Mouse (Mus musculus): ENCODE measurements around the gene Tmem51. TPM values are rescaled to one million over a fixed set of nuclear protein-coding genes. Genes with fewer than 3 reads are reported as not detected.

The Tmem51 gene
- polyA plus RNA-seq (2014; fragmentation: Illumina TruSeq; extraction: RNeasy Lipid Tissue Mini Kit (QIAGEN cat#74804); ENCODE audit: low read depth, low replicate concordance) = 89.6 TPM

DNA sequence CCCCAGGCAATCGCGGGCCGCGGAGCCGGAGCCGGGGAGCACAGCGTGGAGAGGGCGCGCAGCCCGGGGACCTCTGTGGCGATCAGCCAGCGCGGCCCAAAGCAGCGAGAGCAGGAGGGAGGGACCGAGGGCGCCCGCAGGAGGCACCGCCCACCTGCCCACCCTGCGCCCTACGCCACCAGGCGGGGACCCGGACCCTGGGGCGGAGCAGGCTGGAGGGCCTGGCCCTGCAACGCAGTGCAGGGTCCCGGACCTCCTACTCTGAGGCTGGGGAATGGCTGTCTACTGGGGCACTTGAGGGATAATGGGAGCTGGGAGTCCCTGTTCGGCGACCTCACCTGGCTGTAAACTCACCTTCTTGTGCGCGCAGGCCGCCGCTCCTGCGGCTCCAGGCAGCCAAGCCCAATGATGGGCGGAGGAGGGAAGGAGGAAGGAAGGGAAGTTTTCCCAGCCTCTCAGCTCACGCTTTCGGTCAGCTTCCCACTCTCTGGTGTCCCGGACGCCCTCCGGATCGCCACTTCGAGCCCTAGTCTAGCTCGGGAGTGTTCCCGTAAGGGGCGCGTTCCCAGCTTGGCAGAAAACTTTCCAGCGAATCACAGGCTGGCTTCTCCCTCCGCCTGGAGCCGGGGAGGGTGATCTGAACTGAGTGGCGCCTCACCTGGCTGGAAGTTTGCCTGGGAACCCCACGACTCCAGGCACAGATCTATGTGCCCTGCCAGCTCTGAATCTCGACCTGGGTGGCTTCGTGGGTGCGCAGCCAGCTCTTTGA is at the start of gene Tmem51:
Tmem51 (minus strand) TSS at position 174 of the 769 bp plus-strand sequence.

GRCm38 (mm10) chr4:142014659-142015608 is 69.2 kb downstream of the Tmem51 start, which contains the start of gene Fhad1:
Gene Fhad1 (minus strand): TSS chr4:142015082.

Other genes with a start within 250 kb of the Tmem51 start
- gene Ctrc, start 237.9 kb downstream of the Tmem51 start, polyA plus RNA-seq (2014; fragmentation: Illumina TruSeq; extraction: RNeasy Lipid Tissue Mini Kit (QIAGEN cat#74804); ENCODE audit: low read depth, low replicate concordance) = not detected
- 32.8 TPM for gene Efhd2, start 209.4 kb downstream of the Tmem51 start, polyA plus RNA-seq (2014; fragmentation: Illumina TruSeq; extraction: RNeasy Lipid Tissue Mini Kit (QIAGEN cat#74804); ENCODE audit: low read depth, low replicate concordance)
- gene Fhad1, start 69.2 kb downstream of the Tmem51 start, polyA plus RNA-seq (2014; fragmentation: Illumina TruSeq; extraction: RNeasy Lipid Tissue Mini Kit (QIAGEN cat#74804); ENCODE audit: low read depth, low replicate concordance) = 6.7 TPM
- gene Kazn, start 155.1 kb upstream of the Tmem51 start, polyA plus RNA-seq (2014; fragmentation: Illumina TruSeq; extraction: RNeasy Lipid Tissue Mini Kit (QIAGEN cat#74804); ENCODE audit: low read depth, low replicate concordance) = 22.3 TPM